Mouse (Mus musculus): ENCODE results near the gene Nme7. TPM values are rescaled to one million over a fixed set of nuclear protein-coding genes. Genes with fewer than 3 reads are reported as not detected.

The Nme7 gene
- total RNA-seq, 2 experiments from 2014 or later: 1.4 TPM

- Histone ChIP-seq H3K4me3 (no peak overlapping the region), H3K27ac (no peak overlapping the region)
- DNase-seq: no peak
- intact Hi-C loops (cut with DNase I): loop anchor here (5.0 kb wide), 2 partner anchors 668 to 753 kb away; no protein-coding TSS in a partner anchor
- no peak for TF ChIP-seq CTCF (IDR thresholded peaks at IDR 0.05)
Observed at GRCm38 (mm10) chr1:164369781-164370180, 65.9 kb downstream of the Nme7 start.

- Histone ChIP-seq H3K4me3 (no peak overlapping the region), H3K27ac (no peak overlapping the region)
- TF ChIP-seq CTCF (IDR thresholded peaks at IDR 0.05): no peak
- DNase-seq: no peak
- intact Hi-C loops (cut with DNase I): no loop called here
Observed at GRCm38 (mm10) chr1:164373029-164373428, 69.1 kb downstream of the Nme7 start.

GRCm38 (mm10) chr1:164374020-164374419 lies 70.1 kb downstream of the Nme7 start:
- intact Hi-C loops (cut with DNase I): no loop called here
- H3K27ac ChIP-seq: no peak overlapping the region

GRCm38 (mm10) chr1:164375626-164376025 lies 71.7 kb downstream of the Nme7 start:
- TF ChIP-seq CTCF (IDR thresholded peaks at IDR 0.05): no peak
- DNase-seq: no peak
- intact Hi-C loops (cut with DNase I): no loop called here
- H3K27ac ChIP-seq: no peak overlapping the region
- no peak overlapping the region for H3K4me3 ChIP-seq

More at GRCm38 (mm10) chr1:164374020-164374419, 70.1 kb downstream of the Nme7 start:
- no peak for DNase-seq
- TF ChIP-seq CTCF (IDR thresholded peaks at IDR 0.05): no peak
- no peak overlapping the region for H3K4me3 ChIP-seq

- TF ChIP-seq CTCF (IDR thresholded peaks at IDR 0.05): no peak
- H3K27ac ChIP-seq: no peak overlapping the region
- no peak overlapping the region for H3K4me3 ChIP-seq
- no peak for DNase-seq
- intact Hi-C loops (cut with DNase I): no loop called here
Observed at GRCm38 (mm10) chr1:164376761-164377487, 73.0 kb downstream of the Nme7 start.

- intact Hi-C loops (cut with DNase I): no loop called here
- no peak overlapping the region for H3K27ac ChIP-seq
- DNase-seq: no peak
- H3K4me3 ChIP-seq: no peak overlapping the region
- no peak for TF ChIP-seq CTCF (IDR thresholded peaks at IDR 0.05)
Observed at GRCm38 (mm10) chr1:164383621-164384020, 79.7 kb downstream of the Nme7 start.

- Histone ChIP-seq H3K27ac (no peak overlapping the region), H3K4me3 (no peak overlapping the region)
- intact Hi-C loops (cut with DNase I): no loop called here
- DNase-seq: no peak
- TF ChIP-seq CTCF (IDR thresholded peaks at IDR 0.05): no peak
Observed at GRCm38 (mm10) chr1:164384354-164384753, 80.4 kb downstream of the Nme7 start.

GRCm38 (mm10) chr1:164384972-164385371 lies 81.1 kb downstream of the Nme7 start:
- no peak for TF ChIP-seq CTCF (IDR thresholded peaks at IDR 0.05)
- no peak for DNase-seq
- intact Hi-C loops (cut with DNase I): no loop called here
- Histone ChIP-seq H3K4me3 (no peak overlapping the region), H3K27ac (no peak overlapping the region)

- DNase-seq: no peak
- intact Hi-C loops (cut with DNase I): no loop called here
- Histone ChIP-seq H3K4me3 (no peak overlapping the region), H3K27ac (no peak overlapping the region)
- TF ChIP-seq CTCF (IDR thresholded peaks at IDR 0.05): no peak
Observed at GRCm38 (mm10) chr1:164389743-164390142, 85.8 kb downstream of the Nme7 start.

- TF ChIP-seq CTCF (IDR thresholded peaks at IDR 0.05): no peak
- Histone ChIP-seq H3K4me3 (no peak overlapping the region), H3K27ac (no peak overlapping the region)
- intact Hi-C loops (cut with DNase I): no loop called here
- no peak for DNase-seq
Observed at GRCm38 (mm10) chr1:164392176-164392575, 88.3 kb downstream of the Nme7 start.

- Histone ChIP-seq H3K4me3 (no peak overlapping the region), H3K27ac (no peak overlapping the region)
- DNase-seq: no peak
- no peak for TF ChIP-seq CTCF (IDR thresholded peaks at IDR 0.05)
- intact Hi-C loops (cut with DNase I): no loop called here
Observed at GRCm38 (mm10) chr1:164395131-164395780, 91.3 kb downstream of the Nme7 start.

- intact Hi-C loops (cut with DNase I): no loop called here
- H3K27ac ChIP-seq: no peak overlapping the region
- H3K4me3 ChIP-seq: no peak overlapping the region
- no peak for DNase-seq
- TF ChIP-seq CTCF (IDR thresholded peaks at IDR 0.05): no peak
Observed at GRCm38 (mm10) chr1:164397672-164398071, 93.8 kb downstream of the Nme7 start.

GRCm38 (mm10) chr1:164399578-164399977 lies 95.7 kb downstream of the Nme7 start:
- no peak for DNase-seq
- no peak for TF ChIP-seq CTCF (IDR thresholded peaks at IDR 0.05)
- intact Hi-C loops (cut with DNase I): no loop called here
- no peak overlapping the region for H3K4me3 ChIP-seq
- H3K27ac ChIP-seq: no peak overlapping the region
